In the genomic region with DNA sequence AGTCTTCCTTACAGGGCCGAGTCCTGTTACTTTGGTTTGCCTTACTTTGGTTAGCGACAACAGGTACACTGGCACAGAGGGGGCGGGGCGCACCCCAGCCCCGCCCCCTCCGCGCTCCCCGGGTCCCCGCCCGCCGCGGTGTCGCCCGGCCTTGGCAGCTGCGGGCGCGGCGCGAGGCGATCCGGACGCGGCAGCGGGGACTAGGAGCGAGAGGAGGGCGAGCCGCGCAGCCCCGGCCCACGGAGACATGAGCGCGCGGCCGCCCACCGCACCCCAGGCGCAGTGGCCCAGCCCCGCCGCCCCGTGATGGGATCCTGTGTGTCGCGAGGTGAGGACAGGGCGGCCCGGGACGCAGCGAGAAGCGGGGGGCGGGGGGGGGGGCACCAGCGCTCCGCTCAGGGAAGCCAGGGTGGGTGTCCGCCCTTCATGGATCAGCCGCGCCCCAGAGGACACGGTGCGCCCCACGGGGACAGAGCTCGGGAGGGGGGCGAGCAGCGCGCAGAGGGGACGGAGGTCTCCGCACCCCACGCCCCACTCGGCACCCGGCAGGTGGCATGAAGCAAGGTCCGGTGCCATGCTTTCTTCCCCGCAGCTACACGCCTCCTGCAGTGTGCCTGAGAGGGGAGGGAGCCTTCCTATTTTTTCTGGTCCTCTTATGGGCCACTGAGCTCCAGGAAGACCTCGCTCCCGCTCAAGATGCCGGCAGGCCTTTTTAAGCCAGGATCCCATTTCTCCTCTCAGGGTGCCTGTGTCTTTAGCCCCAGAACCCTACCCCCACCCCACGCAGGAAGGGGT, we compare ENCODE assay signal across 7 mouse cellular contexts. TPM values are rescaled to one million over a fixed set of nuclear protein-coding genes. Genes with fewer than 3 reads are reported as not detected.
DNase-seq lines count a peak whose midpoint lies in the region; ATAC-seq and TF ChIP-seq lines count a peak whose summit lies in the region.

TSS of gene Fam131c (plus strand) at position 224 of the 795 bp plus-strand sequence.

- H3K36me3 ChIP-seq in spleen, adult 2 months (ENCODE audit: control insufficient read depth, insufficient read depth, low read length), result no peaks in the 10 kb centered on the region
- no peaks in the 10 kb centered on the region for H3K36me3 ChIP-seq in embryonic facial prominence, embryonic 15.5 days
- no peaks in the 10 kb centered on the region for H3K36me3 ChIP-seq in intestine, embryonic 14.5 days (ENCODE audit: control insufficient read depth, insufficient read depth, low read length)
- no peaks in the 10 kb centered on the region for H3K36me3 ChIP-seq in liver, postnatal 0 days (replicated peaks; ENCODE audit: insufficient read depth, low read length)
- no peaks in the 10 kb centered on the region for H3K36me3 ChIP-seq in splenic B cell, adult 2 months (ENCODE audit: control insufficient read depth, insufficient read depth, low read length, poor library complexity, severe bottlenecking)

- peak within 1 kb of the TSS; percentile 96 for H3K4me2 ChIP-seq in embryonic facial prominence, embryonic 15.5 days (replicated peaks)
- peak within 1 kb of the TSS; percentile 97 for H3K4me2 ChIP-seq in intestine, embryonic 14.5 days (ENCODE audit: low read length)
- H3K4me2 ChIP-seq in liver, postnatal 0 days (ENCODE audit: low read depth, low read length), result peak within 1 kb of the TSS; percentile 73

- DNase-seq in spleen, adult 2 months (ENCODE audit: low read depth in 1 of 2, low spot score in 2 of 2), result no peak
- no peak for DNase-seq in spleen, postnatal 36 days (ENCODE audit: low spot score in 2 of 2)
- peak; percentile 63 for DNase-seq in intestine, embryonic 14.5 days (ENCODE audit: low spot score)
- DNase-seq in liver, postnatal 0 days, result peak; percentile 50
- DNase-seq in splenic B cell, adult 2 months (ENCODE audit: low read depth, low spot score), result peak; percentile 41
- no peak for DNase-seq in natural killer cell, adult 2 months (ENCODE audit: low spot score in 2 of 2)

- H3K27me3 ChIP-seq in spleen, adult 2 months (ENCODE audit: control insufficient read depth, insufficient read depth, low read length), result peaks cover 5% of the 10 kb centered on the region
- peaks cover 54% of the 10 kb centered on the region for H3K27me3 ChIP-seq in embryonic facial prominence, embryonic 15.5 days
- H3K27me3 ChIP-seq in intestine, embryonic 14.5 days (replicated peaks; ENCODE audit: control insufficient read depth, insufficient read depth, low read length), result peaks cover 31% of the 10 kb centered on the region
- peaks cover 21% of the 10 kb centered on the region for H3K27me3 ChIP-seq in liver, postnatal 0 days (ENCODE audit: insufficient read depth, low read length)
- no peaks in the 10 kb centered on the region for H3K27me3 ChIP-seq in splenic B cell, adult 2 months (ENCODE audit: control insufficient read depth, insufficient read depth, low read length, poor library complexity, severe bottlenecking)

- TF ChIP-seq POLR2A in spleen, adult 2 months (IDR thresholded peaks at IDR 0.05; ENCODE audit: low read depth, low read length), result no peak

- no peak for TF ChIP-seq CTCF in spleen, adult 2 months (IDR thresholded peaks at IDR 0.05; ENCODE audit: extremely low read depth, insufficient read depth, insufficient read length, insufficient replicate concordance)
- no peak for TF ChIP-seq CTCF in liver, postnatal 0 days (IDR thresholded peaks at IDR 0.05; ENCODE audit: low read depth)

- ATAC-seq in embryonic facial prominence, embryonic 15.5 days (ENCODE audit: insufficient number of reproducible peaks, low FRiP score, low TSS enrichment, low read depth), result no peak
- peak; percentile 38 for ATAC-seq in intestine, embryonic 14.5 days (replicated peaks; ENCODE audit: low FRiP score, low TSS enrichment, low read depth)
- ATAC-seq in liver, postnatal 0 days, result 0 out of 2 replicates have a peak, but pooled peaks have one; percentile 21

- peak within 1 kb of the TSS; percentile 42 for H3K9ac ChIP-seq in embryonic facial prominence, embryonic 15.5 days
- H3K9ac ChIP-seq in intestine, embryonic 14.5 days (ENCODE audit: low read length), result peak within 1 kb of the TSS; percentile 53
- peak within 1 kb of the TSS; percentile 45; the same call in 1 of the 2 replicates for H3K9ac ChIP-seq in liver, postnatal 0 days (replicated peaks)

- H3K4me3 ChIP-seq in spleen, adult 2 months (ENCODE audit: extremely low read depth, insufficient read depth, insufficient read length), result peak within 1 kb of the TSS; percentile 30; the same call in 1 of the 2 replicates
- peak within 1 kb of the TSS; percentile 55 for H3K4me3 ChIP-seq in embryonic facial prominence, embryonic 15.5 days (replicated peaks)
- H3K4me3 ChIP-seq in intestine, embryonic 14.5 days (ENCODE audit: low read depth, low read length), result peak within 1 kb of the TSS; percentile 46
- H3K4me3 ChIP-seq in liver, postnatal 0 days (ENCODE audit: low read depth, low read length), result peak within 1 kb of the TSS; percentile 48

- WGBS in spleen, adult 2 months, result 4% methylated on average over 67 of the region's 71 CpGs
- 2% methylated on average over 46 of the region's 71 CpGs for WGBS in embryonic facial prominence, embryonic 15.5 days
- under 1% methylated on average over 60 of the region's 71 CpGs for WGBS in intestine, embryonic 14.5 days
- WGBS in liver, postnatal 0 days (ENCODE audit: insufficient replicate concordance), result 2% methylated on average over 44 of the region's 71 CpGs

- no peak for TF ChIP-seq EP300 in liver, postnatal 0 days (IDR thresholded peaks at IDR 0.05; ENCODE audit: low read depth)

- no peaks in the 10 kb centered on the region for H3K9me3 ChIP-seq in embryonic facial prominence, embryonic 15.5 days (replicated peaks)
- H3K9me3 ChIP-seq in intestine, embryonic 14.5 days (ENCODE audit: control insufficient read depth, low read length), result no peaks in the 10 kb centered on the region
- H3K9me3 ChIP-seq in liver, postnatal 0 days (ENCODE audit: low read length), result no peaks in the 10 kb centered on the region

- H3K27ac ChIP-seq in spleen, adult 2 months (ENCODE audit: insufficient read depth, low read length), result no peak within 1 kb of the TSS
- no peak within 1 kb of the TSS for H3K27ac ChIP-seq in embryonic facial prominence, embryonic 15.5 days (replicated peaks)
- no peak within 1 kb of the TSS for H3K27ac ChIP-seq in intestine, embryonic 14.5 days (ENCODE audit: low read depth)
- H3K27ac ChIP-seq in liver, postnatal 0 days (ENCODE audit: low read depth), result no peak within 1 kb of the TSS

- H3K4me1 ChIP-seq in spleen, adult 2 months (ENCODE audit: control insufficient read depth, insufficient read depth, insufficient read length), result peaks cover 6% of the 10 kb centered on the region; the same call in 1 of the 2 replicates
- peaks cover 10% of the 10 kb centered on the region for H3K4me1 ChIP-seq in embryonic facial prominence, embryonic 15.5 days
- H3K4me1 ChIP-seq in intestine, embryonic 14.5 days (replicated peaks; ENCODE audit: control insufficient read depth, insufficient read depth, low read length), result no peaks in the 10 kb centered on the region
- H3K4me1 ChIP-seq in liver, postnatal 0 days (ENCODE audit: insufficient read depth), result peaks cover 8% of the 10 kb centered on the region; the same call in 1 of the 2 replicates

RNA-seq across cellular contexts. Expression of gene Fam131c, which starts in this region (rescaled TPM):
- 0.22 and 0.34 TPM in 2 replicates for polyA plus RNA-seq in spleen, adult 2 months (2012; rRNA removed)
- polyA plus RNA-seq in embryonic facial prominence, embryonic 15.5 days (2015; fragmentation: Nextera tagmentation; extraction: Ambion mirVana), result 3.6 and 4.3 TPM in 2 replicates
- polyA plus RNA-seq in intestine, embryonic 14.5 days (2014; fragmentation: Nextera tagmentation; extraction: Ambion mirVana), result 2.4 and 2.9 TPM in 2 replicates
- polyA plus RNA-seq in liver, postnatal 0 days (2015; fragmentation: Nextera tagmentation; extraction: Ambion mirVana), result 0.53 and 0.96 TPM in 2 replicates

Comparison
In these comparisons a context has a peak if more than half of its experiments do, and no peak if none do; other contexts are left out.
1. Peak in DNase-seq, ATAC-seq, H3K4me3 ChIP-seq, H3K9ac ChIP-seq and H3K4me2 ChIP-seq in liver, postnatal 0 days; RNA of the gene not detected or under 1 TPM.
2. DNase-seq: peak in intestine, embryonic 14.5 days (single experiment) and splenic B cell, adult 2 months (single experiment); none in spleen, adult 2 months (0 of 2), spleen, postnatal 36 days (0 of 2) and natural killer cell, adult 2 months (0 of 2).
3. Peak in every context shown above with its lines, with median percentiles within 50 percentile points of each other: H3K4me3 ChIP-seq, H3K4me2 ChIP-seq and H3K9ac ChIP-seq.